Mouse (Mus musculus) myocyte (in vitro differentiated cells): ENCODE results near the gene 1700022I11Rik.

Source experiments
- CEBPB ChIP-seq: IDR thresholded peaks from 2 replicates; pipeline ENCODE4 v1.6.1; 2011; ENCODE audit warnings: mild to moderate bottlenecking, moderate library complexity; ENCODE audit not compliant: poor library complexity, insufficient read depth, severe bottlenecking
- E2F4 ChIP-seq: IDR thresholded peaks from one replicate; pipeline ENCODE4 v1.6.1; 2011; ENCODE audit warnings: mild to moderate bottlenecking, control low read depth, moderate library complexity; ENCODE audit not compliant: insufficient read depth
- MAX ChIP-seq: IDR thresholded peaks from one replicate; pipeline ENCODE4 v1.6.1; 2011; ENCODE audit warnings: low read depth, mild to moderate bottlenecking, control low read depth
- MYOD1 ChIP-seq, 3 experiments: IDR thresholded peaks; one replicate each; pipeline ENCODE4 v1.6.1; 2011; ENCODE audit warnings: control low read depth in 2 of 3, low read depth in 2 of 3, mild to moderate bottlenecking in 2 of 3, moderate library complexity in 1 of 3; ENCODE audit not compliant: insufficient read length in 2 of 3, control insufficient read depth in 1 of 3
- MYOG ChIP-seq, 3 experiments: IDR thresholded peaks; one replicate each; pipeline ENCODE4 v1.6.1; 2011; ENCODE audit warnings: control low read depth in 2 of 3, low read depth in 2 of 3, mild to moderate bottlenecking in 2 of 3; ENCODE audit not compliant: insufficient read length in 2 of 3, control insufficient read depth in 1 of 3, insufficient read depth in 1 of 3
- POLR2A ChIP-seq: IDR thresholded peaks from one replicate; pipeline ENCODE4 v1.6.1; 2011; ENCODE audit warnings: low read depth, mild to moderate bottlenecking, control low read depth, moderate library complexity; ENCODE audit not compliant: insufficient read length
- POLR2AphosphoS2 ChIP-seq: IDR thresholded peaks from one replicate; pipeline ENCODE4 v1.6.1; 2011; ENCODE audit warnings: low read depth, control low read depth; ENCODE audit not compliant: insufficient read length
- REST ChIP-seq: IDR thresholded peaks from one replicate; pipeline ENCODE4 v1.6.1; 2011; ENCODE audit warnings: mild to moderate bottlenecking, control low read depth, moderate library complexity; ENCODE audit not compliant: insufficient read depth, insufficient read length
- SRF ChIP-seq: IDR thresholded peaks from one replicate; pipeline ENCODE4 v1.6.1; 2011; ENCODE audit warnings: low read depth; ENCODE audit not compliant: control insufficient read depth, insufficient read length
- TCF12 ChIP-seq: IDR thresholded peaks from one replicate; pipeline ENCODE4 v1.6.1; 2011; ENCODE audit warnings: mild to moderate bottlenecking, control low read depth; ENCODE audit not compliant: poor library complexity, insufficient read depth, severe bottlenecking
- TCF3 ChIP-seq: IDR thresholded peaks from one replicate; pipeline ENCODE4 v1.6.1; 2011; ENCODE audit warnings: low read depth, control low read depth; ENCODE audit not compliant: insufficient read length
- USF1 ChIP-seq: IDR thresholded peaks from one replicate; pipeline ENCODE4 v1.6.1; 2011; ENCODE audit warnings: low read depth, mild to moderate bottlenecking, control low read depth, moderate library complexity

GRCm38 (mm10) chr4:42921536-42921935, 47.9 kb upstream of the 1700022I11Rik start:
- TF ChIP-seq POLR2A (no peak), CEBPB (no peak), USF1 (no peak), TCF12 (no peak), POLR2AphosphoS2 (no peak), E2F4 (no peak), SRF (no peak), MAX (no peak), MYOD1 (IDR thresholded peaks at IDR 0.05; ENCODE audit: control insufficient read depth in 1 of 3, insufficient read length in 2 of 3, low read depth in 2 of 3) (no peak), REST (no peak), TCF3 (no peak), MYOG (IDR thresholded peaks at IDR 0.05; ENCODE audit: control insufficient read depth in 1 of 3, insufficient read depth in 1 of 3, insufficient read length in 2 of 3, low read depth in 2 of 3) (no peak)
